Mouse (Mus musculus): ENCODE measurements around the gene Uts2r. TPM values are rescaled to one million over a fixed set of nuclear protein-coding genes. Genes with fewer than 3 reads are reported as not detected.

Gene Uts2r
- under 1 TPM; 0.20 to 0.37 TPM for total RNA-seq (2021)
- polyA plus RNA-seq (2012; rRNA removed) = 1.9 and 3.2 TPM in 2 replicates
- long read RNA-seq = 0 reads

DNA sequence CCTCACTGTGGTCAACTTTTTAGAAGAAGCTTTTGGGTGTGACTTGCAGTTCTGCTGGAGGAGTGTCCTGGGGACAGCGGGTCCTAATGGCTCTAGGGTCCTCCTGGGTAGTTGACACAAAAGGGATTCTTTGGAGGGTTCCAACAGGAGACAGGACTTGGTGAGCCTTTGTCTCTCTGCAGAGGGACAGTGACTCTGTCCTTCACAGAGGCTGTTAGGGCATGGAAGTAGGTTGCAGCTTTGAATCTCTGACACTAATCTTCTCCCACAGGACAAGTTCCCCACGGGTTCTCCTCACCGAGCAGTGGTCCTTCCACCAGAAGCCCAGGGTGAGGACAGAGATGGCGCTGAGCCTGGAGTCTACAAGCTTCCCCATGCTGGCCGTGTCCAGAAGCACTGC, at the start of gene Uts2r:
Gene Uts2r, plus strand, starts transcription at position 301 of the 400 bp plus-strand sequence.
- Histone ChIP-seq H3K4me3 (no peak within 1 kb of the TSS), H3K27me3 (ENCODE audit: control insufficient read depth, insufficient read depth, low read length) (no peaks in the 10 kb centered on the region), H3K9ac (ENCODE audit: low read depth, low read length) (no peak within 1 kb of the TSS), H3K79me2 (replicated peaks; ENCODE audit: control insufficient read depth, insufficient read depth, low read length) (no peaks in the 10 kb centered on the region), H3K4me1 (ENCODE audit: control insufficient read depth, insufficient read depth, low read length) (no peaks in the 10 kb centered on the region; the same call in 1 of the 2 replicates), H3K36me3 (ENCODE audit: control insufficient read depth, insufficient read depth, low read length) (no peaks in the 10 kb centered on the region), H3K27ac (no peak within 1 kb of the TSS)
- 82% methylated on average over 5 of the region's 5 CpGs for WGBS
- intact Hi-C loops (cut with DNase I) = no loop called here
- TF ChIP-seq EP300 (IDR thresholded peaks at IDR 0.05; ENCODE audit: insufficient read depth, low read depth, low read length) (no peak), CTCF (IDR thresholded peaks at IDR 0.05) (no peak)
- no peak for DNase-seq

DNA sequence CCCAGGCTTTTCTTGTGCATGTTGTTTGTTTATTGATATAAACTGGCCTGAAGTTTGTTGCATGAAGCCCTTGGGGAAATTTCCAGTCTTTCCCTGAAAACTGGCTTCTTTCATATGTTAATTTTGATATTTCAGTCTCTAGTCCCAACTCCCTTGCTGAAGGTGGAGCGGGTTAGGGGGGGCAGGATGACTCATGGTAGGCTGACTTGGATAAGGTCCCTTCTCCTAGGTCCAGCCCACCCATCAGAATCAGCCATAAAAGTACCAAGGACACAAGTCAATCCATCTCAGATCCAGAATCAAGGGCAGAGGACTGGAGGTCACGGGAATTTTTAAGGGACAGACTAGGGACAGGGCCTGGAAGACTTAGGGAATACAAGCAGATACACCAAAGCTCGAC, 49.0 kb upstream of the Uts2r start:
- no peak for DNase-seq
- Histone ChIP-seq H3K36me3 (ENCODE audit: control insufficient read depth, insufficient read depth, low read length) (no peaks in the 10 kb centered on the region), H3K4me3 (no peak overlapping the region), H3K27ac (no peak overlapping the region), H3K4me1 (ENCODE audit: control insufficient read depth, insufficient read depth, low read length) (peaks cover 4% of the 10 kb centered on the region), H3K9ac (ENCODE audit: low read depth, low read length) (no peak overlapping the region), H3K79me2 (replicated peaks; ENCODE audit: control insufficient read depth, insufficient read depth, low read length) (no peaks in the 10 kb centered on the region), H3K27me3 (ENCODE audit: control insufficient read depth, insufficient read depth, low read length) (no peaks in the 10 kb centered on the region)
- intact Hi-C loops (cut with DNase I) = no loop called here
- TF ChIP-seq EP300 (IDR thresholded peaks at IDR 0.05; ENCODE audit: insufficient read depth, low read depth, low read length) (no peak), CTCF (IDR thresholded peaks at IDR 0.05) (no peak), POLR2A (IDR thresholded peaks at IDR 0.05; ENCODE audit: insufficient read depth, low read depth, low read length) (no peak)
- 84% methylated on average over 3 of the region's 3 CpGs for WGBS

DNA sequence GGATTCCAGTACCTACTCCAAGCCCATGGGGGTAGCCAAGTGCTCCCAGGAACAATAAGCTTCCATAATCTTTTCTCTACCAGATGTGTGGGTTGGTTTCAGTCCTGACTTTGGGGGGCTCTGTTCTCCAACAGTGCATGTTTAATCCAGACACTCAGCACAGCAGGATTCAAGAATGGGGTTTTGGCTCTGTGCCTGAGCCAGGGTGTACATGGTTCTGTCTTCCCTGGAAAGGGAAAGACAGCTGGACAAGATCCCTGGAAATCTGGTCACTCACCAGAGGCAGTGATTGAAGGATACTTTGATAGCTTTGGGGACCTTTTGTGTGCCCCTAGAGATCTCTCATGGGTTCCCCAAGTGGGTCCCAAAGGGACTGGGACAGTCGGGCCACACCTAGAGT, 48.5 kb upstream of the Uts2r start:
- Histone ChIP-seq H3K4me1 (ENCODE audit: control insufficient read depth, insufficient read depth, low read length) (peaks cover 4% of the 10 kb centered on the region), H3K79me2 (replicated peaks; ENCODE audit: control insufficient read depth, insufficient read depth, low read length) (no peaks in the 10 kb centered on the region), H3K4me3 (no peak overlapping the region), H3K27me3 (ENCODE audit: control insufficient read depth, insufficient read depth, low read length) (no peaks in the 10 kb centered on the region), H3K27ac (no peak overlapping the region), H3K36me3 (ENCODE audit: control insufficient read depth, insufficient read depth, low read length) (no peaks in the 10 kb centered on the region), H3K9ac (ENCODE audit: low read depth, low read length) (no peak overlapping the region)
- DNase-seq = no peak
- intact Hi-C loops (cut with DNase I) = no loop called here
- TF ChIP-seq EP300 (IDR thresholded peaks at IDR 0.05; ENCODE audit: insufficient read depth, low read depth, low read length) = no peak
- TF ChIP-seq CTCF (IDR thresholded peaks at IDR 0.05) = no peak
- TF ChIP-seq POLR2A (IDR thresholded peaks at IDR 0.05; ENCODE audit: insufficient read depth, low read depth, low read length) = no peak
- WGBS = 62% methylated on average over 1 of the region's 1 CpGs

DNA sequence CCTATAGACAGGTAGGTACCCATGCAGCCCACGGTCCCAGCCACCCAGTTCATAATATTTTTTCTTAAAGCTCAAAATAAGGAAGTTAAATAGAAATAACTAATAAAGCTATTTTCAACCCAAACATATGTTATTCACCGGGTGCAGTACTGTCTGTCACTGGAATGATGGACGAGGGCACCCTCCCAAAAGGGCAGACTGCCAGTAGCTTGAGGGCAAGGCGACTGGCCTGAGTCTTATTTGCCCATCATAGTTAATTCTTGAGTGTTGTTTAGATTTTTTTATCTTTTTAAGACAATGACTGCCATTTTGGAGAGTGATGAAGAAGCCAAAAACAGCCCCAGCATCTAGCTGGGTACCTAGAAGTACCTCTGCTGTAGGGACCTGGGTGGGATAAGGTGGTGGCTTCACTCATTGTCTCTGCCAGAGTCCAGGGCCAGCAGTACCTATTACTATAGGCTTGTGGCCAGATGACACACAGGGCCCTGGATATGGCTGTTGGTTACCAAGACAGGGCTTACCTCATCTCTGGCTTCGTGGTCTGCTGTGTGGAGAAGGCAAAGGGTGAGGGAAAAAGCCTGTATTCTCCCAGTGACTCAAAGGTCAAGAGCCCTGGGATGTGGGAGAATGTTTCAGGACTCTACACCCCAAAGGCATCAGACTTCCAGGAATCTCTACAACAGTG, 47.8 kb upstream of the Uts2r start:
- no peak for TF ChIP-seq POLR2A (IDR thresholded peaks at IDR 0.05; ENCODE audit: insufficient read depth, low read depth, low read length)
- TF ChIP-seq EP300 (IDR thresholded peaks at IDR 0.05; ENCODE audit: insufficient read depth, low read depth, low read length) = no peak
- TF ChIP-seq CTCF (IDR thresholded peaks at IDR 0.05) = no peak
- H3K79me2 ChIP-seq (replicated peaks; ENCODE audit: control insufficient read depth, insufficient read depth, low read length) = no peaks in the 10 kb centered on the region
- no peaks in the 10 kb centered on the region for H3K36me3 ChIP-seq (ENCODE audit: control insufficient read depth, insufficient read depth, low read length)

DNA sequence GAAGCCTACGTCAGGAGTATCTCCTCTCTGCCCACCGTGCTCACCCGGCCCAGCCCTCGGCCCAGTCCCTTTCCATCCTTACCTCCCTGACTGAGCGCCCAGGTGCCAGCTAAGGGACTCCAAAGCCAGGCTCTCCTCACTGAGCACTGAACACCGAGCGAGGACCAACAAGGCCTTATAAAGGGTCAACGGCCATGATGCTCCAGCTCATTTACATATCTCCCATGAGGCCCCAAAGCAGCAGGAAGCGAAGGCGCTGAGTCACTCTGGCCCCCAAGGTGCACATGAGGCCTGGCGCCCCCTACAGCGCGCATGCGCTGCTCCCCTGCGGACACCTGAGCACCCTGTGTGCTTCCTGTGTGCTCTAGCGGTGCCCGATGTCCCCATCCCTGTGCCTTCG, 42.0 kb upstream of the Uts2r start:
- no peak for DNase-seq
- H3K27me3 ChIP-seq (ENCODE audit: control insufficient read depth, insufficient read depth, low read length) = no peaks in the 10 kb centered on the region
- H3K4me3 ChIP-seq = no peak overlapping the region
- H3K27ac ChIP-seq = no peak overlapping the region
- no peak for TF ChIP-seq CTCF (IDR thresholded peaks at IDR 0.05)
- no peak for TF ChIP-seq EP300 (IDR thresholded peaks at IDR 0.05; ENCODE audit: insufficient read depth, low read depth, low read length)
- TF ChIP-seq POLR2A (IDR thresholded peaks at IDR 0.05; ENCODE audit: insufficient read depth, low read depth, low read length) = no peak
- H3K79me2 ChIP-seq (replicated peaks; ENCODE audit: control insufficient read depth, insufficient read depth, low read length) = no peaks in the 10 kb centered on the region
- H3K36me3 ChIP-seq (ENCODE audit: control insufficient read depth, insufficient read depth, low read length) = no peaks in the 10 kb centered on the region
- no peak overlapping the region for H3K9ac ChIP-seq (ENCODE audit: low read depth, low read length)
- intact Hi-C loops (cut with DNase I) = no loop called here
- H3K4me1 ChIP-seq (ENCODE audit: control insufficient read depth, insufficient read depth, low read length) = no peaks in the 10 kb centered on the region; the same call in 1 of the 2 replicates
- 93% methylated on average over 18 of the region's 18 CpGs for WGBS

More for the DNA sequence above, 47.8 kb upstream of the Uts2r start:
- Histone ChIP-seq H3K27ac (no peak overlapping the region), H3K27me3 (ENCODE audit: control insufficient read depth, insufficient read depth, low read length) (no peaks in the 10 kb centered on the region), H3K4me1 (ENCODE audit: control insufficient read depth, insufficient read depth, low read length) (peaks cover 4% of the 10 kb centered on the region), H3K4me3 (no peak overlapping the region), H3K9ac (ENCODE audit: low read depth, low read length) (no peak overlapping the region)
- intact Hi-C loops (cut with DNase I) = no loop called here
- WGBS = 63% methylated on average over 5 of the region's 5 CpGs
- DNase-seq = no peak

DNA sequence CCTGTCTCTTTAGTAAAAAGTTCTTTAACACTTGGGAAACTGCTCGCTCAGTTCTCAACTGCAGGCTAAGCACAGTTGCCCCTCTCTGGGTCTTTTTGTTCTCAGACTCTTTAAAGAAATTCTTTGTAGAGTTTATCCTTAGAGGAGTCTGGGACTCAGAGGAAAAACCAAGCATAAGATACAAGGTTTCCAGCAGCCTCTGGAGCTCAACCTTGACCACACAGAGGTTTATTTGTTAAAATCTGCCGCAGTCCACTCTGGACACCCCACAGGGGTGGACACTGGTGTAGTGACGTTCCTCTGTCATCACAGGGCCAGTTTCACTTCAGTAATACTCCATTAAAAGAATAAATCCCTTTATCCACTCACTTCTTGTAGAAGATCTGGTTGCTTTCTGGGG, 41.5 kb upstream of the Uts2r start, which contains the start of gene Tex19.2:
Gene Tex19.2, minus strand, starts transcription at position 101 of the 400 bp plus-strand sequence.
- H3K79me2 ChIP-seq (replicated peaks; ENCODE audit: control insufficient read depth, insufficient read depth, low read length) = no peaks in the 10 kb centered on the region
- intact Hi-C loops (cut with DNase I) = no loop called here

More for the DNA sequence above, 41.5 kb upstream of the Uts2r start, which contains the start of gene Tex19.2:
- no peak within 1 kb of the TSS for H3K9ac ChIP-seq (ENCODE audit: low read depth, low read length)
- no peak for DNase-seq
- TF ChIP-seq POLR2A (IDR thresholded peaks at IDR 0.05; ENCODE audit: insufficient read depth, low read depth, low read length) (no peak), EP300 (IDR thresholded peaks at IDR 0.05; ENCODE audit: insufficient read depth, low read depth, low read length) (no peak), CTCF (IDR thresholded peaks at IDR 0.05) (no peak)
- no peaks in the 10 kb centered on the region for H3K36me3 ChIP-seq (ENCODE audit: control insufficient read depth, insufficient read depth, low read length)
- no peak within 1 kb of the TSS for H3K4me3 ChIP-seq
- no peak within 1 kb of the TSS for H3K27ac ChIP-seq
- H3K27me3 ChIP-seq (ENCODE audit: control insufficient read depth, insufficient read depth, low read length) = no peaks in the 10 kb centered on the region
- no peaks in the 10 kb centered on the region; the same call in 1 of the 2 replicates for H3K4me1 ChIP-seq (ENCODE audit: control insufficient read depth, insufficient read depth, low read length)
- WGBS = 90% methylated on average over 3 of the region's 3 CpGs
